In genomic region chr5:97601384-97601783, GRCm38 (mm10) we compare ENCODE assay signal across 12 mouse cellular contexts.
"Had no signal": no experiment of that assay in that cellular context is flagged by ENCODE, and none has a peak within 500 bp of the region (broad histone marks: within the 10 kb centered on the region; RNA-seq: fewer than 3 reads in every experiment).

No protein-coding gene starts in this region.

- H3K4me3 ChIP-seq: megakaryocyte, embryonic 14.5 days; midbrain, embryonic 13.5 days; midbrain, embryonic 15.5 days; neural tube, embryonic 12.5 days had no signal

- H3K27ac ChIP-seq: macrophage; midbrain, embryonic 13.5 days; midbrain, embryonic 15.5 days; neural tube, embryonic 12.5 days had no signal

- H3K4me2 ChIP-seq: lung, embryonic 14.5 days; midbrain, embryonic 11.5 days; midbrain, embryonic 13.5 days; midbrain, embryonic 15.5 days; neural tube, embryonic 12.5 days had no signal

- DNase-seq: lung, postnatal 14 days; right cerebral cortex, postnatal 14 days; thymus, adult 18-20 months; thymus, postnatal 14 days; thymus, postnatal 36 days had no signal

- H3K9me3 ChIP-seq: megakaryocyte, embryonic 14.5 days; midbrain, embryonic 13.5 days; midbrain, embryonic 15.5 days; neural tube, embryonic 12.5 days had no signal

- H3K36me3 ChIP-seq: midbrain, embryonic 13.5 days; midbrain, embryonic 15.5 days; neural tube, embryonic 12.5 days had no signal

- H3K27me3 ChIP-seq: megakaryocyte, embryonic 14.5 days; midbrain, embryonic 13.5 days; midbrain, embryonic 15.5 days; neural tube, embryonic 12.5 days had no signal

- H3K4me1 ChIP-seq: megakaryocyte, embryonic 14.5 days; midbrain, embryonic 13.5 days; midbrain, embryonic 15.5 days; neural tube, embryonic 12.5 days had no signal

- ATAC-seq: midbrain, embryonic 13.5 days; midbrain, embryonic 15.5 days had no signal

- H3K9ac ChIP-seq: lung, embryonic 14.5 days; midbrain, embryonic 13.5 days; midbrain, embryonic 15.5 days; neural tube, embryonic 12.5 days had no signal
